Mouse (Mus musculus) limb, embryonic 15.5 days (tissue): ENCODE results near the gene Fnbp1l. TPM values are rescaled to one million over a fixed set of nuclear protein-coding genes. Genes with fewer than 3 reads are reported as not detected.

ENCODE experiments used
- ATAC-seq: fragments of 200-750 bp; cut with Nextera tagmentation; 2 replicates; pipeline ENCODE4 v1.8.0; 2017; ENCODE audit warnings: low read depth, moderate TSS enrichment; ENCODE audit not compliant: insufficient number of reproducible peaks, low FRiP score, low TSS enrichment
- H3K27ac ChIP-seq: fragments of 300-500 bp; sonication (generic); 2 replicates; pipeline ENCODE4 v1.5.1; 2015; ENCODE audit warnings: moderate library complexity, mild to moderate bottlenecking, inconsistent platforms
- H3K27me3 ChIP-seq: fragments of 300-500 bp; sonication (generic); 2 replicates; pipeline ENCODE4 v1.6.1; 2015; ENCODE audit warnings: inconsistent platforms
- H3K36me3 ChIP-seq: fragments of 300-500 bp; sonication (generic); 2 replicates; pipeline ENCODE4 v1.6.1; 2015; ENCODE audit warnings: inconsistent platforms
- H3K4me1 ChIP-seq: fragments of 300-500 bp; sonication (generic); 2 replicates; pipeline ENCODE4 v1.6.1; 2015; ENCODE audit warnings: inconsistent platforms
- H3K4me2 ChIP-seq: fragments of 300-500 bp; sonication (generic); 2 replicates; pipeline ENCODE4 v1.6.1; 2015; ENCODE audit warnings: mild to moderate bottlenecking, inconsistent platforms
- H3K4me3 ChIP-seq: fragments of 300-500 bp; sonication (generic); 2 replicates; pipeline ENCODE4 v1.5.1; 2015; ENCODE audit warnings: mild to moderate bottlenecking, inconsistent platforms
- H3K9ac ChIP-seq: fragments of 300-500 bp; sonication (generic); 2 replicates; pipeline ENCODE4 v1.6.1; 2015; ENCODE audit warnings: inconsistent platforms
- H3K9me3 ChIP-seq: fragments of 300-500 bp; sonication (generic); 2 replicates; pipeline ENCODE4 v1.6.1; 2016; ENCODE audit warnings: inconsistent platforms
- WGBS: fragments of 180-500 bp; shearing (Covaris S2); methylation state at CpG from one replicate; pipeline ENCODE4 v1.1.7; 2015; 5-methylcytosine and 5-hydroxymethylcytosine counted together
- polyA plus RNA-seq: library from polyadenylated mRNA; unstranded; fragments of >200 nt; fragmentation: Nextera tagmentation; extraction: Ambion mirVana; gene quantifications from 2 replicates; pipeline ENCODE4 v1.2.1, GENCODE M21; 2015

Fnbp1l gene
- polyA plus RNA-seq = 42.7 and 48.9 TPM in 2 replicates

GRCm38 (mm10) chr3:122618991-122619930, at the start of gene Fnbp1l:
TSS of gene Fnbp1l (minus strand) at chr3:122619715.
- peak within 1 kb of the TSS; percentile 92 for H3K9ac ChIP-seq
- H3K27ac ChIP-seq = peak within 1 kb of the TSS; percentile 98
- H3K27me3 ChIP-seq = no peaks in the 10 kb centered on the region

GRCm38 (mm10) chr3:122660795-122661194, 41.3 kb upstream of the Fnbp1l start:
- no peak overlapping the region for H3K4me2 ChIP-seq
- no peak for ATAC-seq
- H3K27ac ChIP-seq = no peak overlapping the region
- no peaks in the 10 kb centered on the region for H3K36me3 ChIP-seq
- no peak overlapping the region for H3K4me3 ChIP-seq
- no peaks in the 10 kb centered on the region for H3K27me3 ChIP-seq
- no peak overlapping the region for H3K9ac ChIP-seq
- WGBS = 70% methylated on average over 2 of the region's 2 CpGs
- no peaks in the 10 kb centered on the region for H3K4me1 ChIP-seq
- no peaks in the 10 kb centered on the region for H3K9me3 ChIP-seq

More at GRCm38 (mm10) chr3:122618991-122619930, at the start of gene Fnbp1l:
- ATAC-seq = peak; percentile 81
- H3K4me1 ChIP-seq = peaks cover 22% of the 10 kb centered on the region
- peak within 1 kb of the TSS; percentile 90 for H3K4me2 ChIP-seq
- under 1% methylated on average over 85 of the region's 118 CpGs for WGBS
- H3K4me3 ChIP-seq = peak within 1 kb of the TSS; percentile 92
- no peaks in the 10 kb centered on the region for H3K36me3 ChIP-seq
- no peaks in the 10 kb centered on the region for H3K9me3 ChIP-seq

GRCm38 (mm10) chr3:122659261-122659917, 39.9 kb upstream of the Fnbp1l start:
- H3K4me3 ChIP-seq = no peak overlapping the region
- no peaks in the 10 kb centered on the region for H3K4me1 ChIP-seq
- H3K36me3 ChIP-seq = no peaks in the 10 kb centered on the region
- no peak overlapping the region for H3K9ac ChIP-seq
- WGBS = 84% methylated on average over 5 of the region's 5 CpGs
- H3K9me3 ChIP-seq = no peaks in the 10 kb centered on the region
- no peak overlapping the region for H3K4me2 ChIP-seq
- H3K27me3 ChIP-seq = no peaks in the 10 kb centered on the region
- no peak overlapping the region for H3K27ac ChIP-seq
- no peak for ATAC-seq

GRCm38 (mm10) chr3:122647195-122647837, 27.8 kb upstream of the Fnbp1l start:
- WGBS = 57% methylated on average over 13 of the region's 13 CpGs
- no peak overlapping the region for H3K27ac ChIP-seq
- H3K4me3 ChIP-seq = no peak overlapping the region
- no peaks in the 10 kb centered on the region for H3K27me3 ChIP-seq
- H3K4me2 ChIP-seq = no peak overlapping the region
- no peaks in the 10 kb centered on the region for H3K36me3 ChIP-seq
- H3K9ac ChIP-seq = no peak overlapping the region
- no peaks in the 10 kb centered on the region for H3K4me1 ChIP-seq
- ATAC-seq = no peak
- no peaks in the 10 kb centered on the region for H3K9me3 ChIP-seq

- no peak overlapping the region for H3K4me3 ChIP-seq
- no peaks in the 10 kb centered on the region for H3K36me3 ChIP-seq
- no peaks in the 10 kb centered on the region for H3K27me3 ChIP-seq
- no peak; the same call in 1 of the 2 replicates for ATAC-seq
- no peak overlapping the region for H3K27ac ChIP-seq
- no peak overlapping the region for H3K4me2 ChIP-seq
- no peak overlapping the region for H3K9ac ChIP-seq
- H3K4me1 ChIP-seq = peaks cover 9% of the 10 kb centered on the region
- H3K9me3 ChIP-seq = no peaks in the 10 kb centered on the region
Observed at GRCm38 (mm10) chr3:122640286-122640685, 20.8 kb upstream of the Fnbp1l start.

GRCm38 (mm10) chr3:122639197-122639475, 19.6 kb upstream of the Fnbp1l start:
- 82% methylated on average over 2 of the region's 2 CpGs for WGBS
- no peak overlapping the region for H3K4me3 ChIP-seq
- no peaks in the 10 kb centered on the region for H3K9me3 ChIP-seq
- H3K27me3 ChIP-seq = no peaks in the 10 kb centered on the region
- peaks cover 17% of the 10 kb centered on the region for H3K4me1 ChIP-seq
- H3K36me3 ChIP-seq = no peaks in the 10 kb centered on the region
- ATAC-seq = 0 out of 2 replicates have a peak, but pooled peaks have one; percentile 38
- no peak overlapping the region for H3K27ac ChIP-seq
- no peak overlapping the region for H3K9ac ChIP-seq
- H3K4me2 ChIP-seq = no peak overlapping the region

GRCm38 (mm10) chr3:122638329-122639196, 19.0 kb upstream of the Fnbp1l start:
- no peaks in the 10 kb centered on the region for H3K9me3 ChIP-seq
- WGBS = 34% methylated on average over 14 of the region's 14 CpGs
- H3K36me3 ChIP-seq = no peaks in the 10 kb centered on the region
- no peaks in the 10 kb centered on the region for H3K27me3 ChIP-seq
- no peak overlapping the region for H3K4me3 ChIP-seq
- peaks cover 19% of the 10 kb centered on the region for H3K4me1 ChIP-seq
- H3K4me2 ChIP-seq = no peak overlapping the region
- no peak overlapping the region for H3K9ac ChIP-seq
- ATAC-seq = no peak
- no peak overlapping the region for H3K27ac ChIP-seq

GRCm38 (mm10) chr3:122637280-122637679, 17.8 kb upstream of the Fnbp1l start:
- Histone ChIP-seq H3K4me1 (peaks cover 19% of the 10 kb centered on the region), H3K36me3 (no peaks in the 10 kb centered on the region), H3K27me3 (no peaks in the 10 kb centered on the region), H3K9ac (no peak overlapping the region), H3K27ac (no peak overlapping the region), H3K9me3 (no peaks in the 10 kb centered on the region), H3K4me2 (no peak overlapping the region), H3K4me3 (no peak overlapping the region)
- no peak for ATAC-seq
- 78% methylated on average over 1 of the region's 1 CpGs for WGBS

GRCm38 (mm10) chr3:122635246-122635645, 15.7 kb upstream of the Fnbp1l start:
- H3K27me3 ChIP-seq = no peaks in the 10 kb centered on the region
- no peaks in the 10 kb centered on the region for H3K36me3 ChIP-seq
- no peak overlapping the region for H3K4me3 ChIP-seq
- no peak overlapping the region for H3K27ac ChIP-seq
- no peak overlapping the region for H3K9ac ChIP-seq
- H3K4me1 ChIP-seq = peaks cover 19% of the 10 kb centered on the region
- H3K4me2 ChIP-seq = no peak overlapping the region
- H3K9me3 ChIP-seq = no peaks in the 10 kb centered on the region
- ATAC-seq = no peak
- 15% methylated on average over 12 of the region's 12 CpGs for WGBS

GRCm38 (mm10) chr3:122629580-122629979, 10.1 kb upstream of the Fnbp1l start:
- no peaks in the 10 kb centered on the region for H3K9me3 ChIP-seq
- no peak overlapping the region for H3K27ac ChIP-seq
- H3K4me1 ChIP-seq = peaks cover 2% of the 10 kb centered on the region; the same call in 1 of the 2 replicates
- H3K27me3 ChIP-seq = no peaks in the 10 kb centered on the region
- H3K9ac ChIP-seq = no peak overlapping the region
- no peak overlapping the region for H3K4me3 ChIP-seq
- 0 out of 2 replicates have a peak overlapping the region, but pooled peaks have one; percentile 7 for H3K4me2 ChIP-seq
- 20% methylated on average over 13 of the region's 13 CpGs for WGBS
- ATAC-seq = no peak
- no peaks in the 10 kb centered on the region for H3K36me3 ChIP-seq

GRCm38 (mm10) chr3:122628956-122629355, 9.4 kb upstream of the Fnbp1l start:
- no peaks in the 10 kb centered on the region for H3K27me3 ChIP-seq
- no peak overlapping the region for H3K9ac ChIP-seq
- WGBS = 82% methylated on average over 3 of the region's 3 CpGs
- H3K4me3 ChIP-seq = no peak overlapping the region
- H3K4me2 ChIP-seq = no peak overlapping the region
- no peaks in the 10 kb centered on the region for H3K9me3 ChIP-seq
- no peak for ATAC-seq
- H3K27ac ChIP-seq = no peak overlapping the region
- 0 out of 2 replicates have a peak, but pooled peaks cover 1% of the 10 kb centered on the region for H3K4me1 ChIP-seq
- no peaks in the 10 kb centered on the region for H3K36me3 ChIP-seq
